Mouse (Mus musculus) CD4-positive, CD25-positive, alpha-beta regulatory T cell, adult 4 months (primary cell): ENCODE results near the gene Slc17a2. TPM values are rescaled to one million over a fixed set of nuclear protein-coding genes. Genes with fewer than 3 reads are reported as not detected.

Source experiments
- ATAC-seq: one replicate; pipeline ENCODE4 v1.8.0; 2017
- polyA plus RNA-seq, 2 experiments: library from polyadenylated mRNA; unstranded; fragments of 100-300 nt; shearing (Covaris generic); gene quantifications; one replicate each; pipeline ENCODE4 v1.2.1; 2017

Gene Slc17a2
- polyA plus RNA-seq, 2 experiments from 2014 or later: not detected

DNA sequence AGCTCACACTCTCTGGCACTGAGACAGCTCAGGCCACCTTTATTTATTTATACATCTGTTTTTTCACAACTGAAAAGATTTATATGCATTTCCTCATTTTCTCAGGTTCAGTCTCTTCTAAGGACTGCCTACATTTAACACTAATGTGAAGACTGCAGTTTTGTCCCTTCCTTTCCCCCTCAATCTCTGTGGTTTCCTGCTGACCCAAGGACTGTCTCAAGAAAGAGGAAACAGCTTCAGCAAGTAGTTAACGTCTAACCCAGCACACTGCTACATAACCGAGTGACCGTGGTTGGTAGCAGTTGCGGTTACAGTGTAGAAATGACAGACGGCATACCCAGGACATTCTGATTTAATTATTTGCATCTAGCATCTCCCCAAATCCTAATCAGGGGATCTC lies 7.4 kb upstream of the Slc17a2 start:
- no peak for ATAC-seq

DNA sequence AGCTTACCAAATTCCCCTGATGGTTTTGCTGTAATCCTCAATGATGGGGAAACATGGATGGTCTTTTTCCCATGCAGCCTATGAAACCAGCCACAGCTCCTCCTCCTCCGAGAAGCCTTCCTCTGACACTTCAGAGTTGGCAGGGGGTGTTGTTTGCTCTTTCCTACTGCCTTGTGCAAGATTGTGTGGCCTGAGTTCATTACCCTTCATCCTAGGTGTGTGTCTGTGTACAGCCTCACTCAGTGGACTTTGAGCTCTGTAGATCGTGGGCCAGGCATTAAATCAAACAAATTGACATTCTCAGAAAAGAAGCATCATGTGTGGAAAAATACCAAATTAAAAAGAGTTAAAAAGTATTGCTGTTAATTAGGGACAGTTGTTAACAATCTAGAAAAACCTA lies 2.3 kb upstream of the Slc17a2 start:
- ATAC-seq: no peak

DNA sequence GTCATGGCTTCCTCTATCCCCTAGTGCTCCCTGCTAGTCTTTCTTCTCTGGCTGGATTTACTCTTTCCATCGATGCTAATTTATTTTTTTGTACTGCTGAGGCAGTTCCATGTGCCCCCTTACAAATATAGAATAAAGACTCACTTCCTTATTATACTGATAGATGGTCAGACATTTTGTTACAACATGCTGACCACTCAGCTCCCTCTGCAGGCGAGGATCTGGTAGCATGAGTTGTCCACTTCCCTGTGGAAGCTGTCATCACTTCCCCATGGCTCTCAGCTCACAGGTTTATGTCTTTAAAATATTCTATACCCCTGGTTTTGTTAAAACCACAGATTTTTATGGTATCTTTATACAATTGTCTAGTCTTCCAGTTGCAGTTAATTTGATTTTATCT lies 9.4 kb downstream of the Slc17a2 start:
- no peak for ATAC-seq

DNA sequence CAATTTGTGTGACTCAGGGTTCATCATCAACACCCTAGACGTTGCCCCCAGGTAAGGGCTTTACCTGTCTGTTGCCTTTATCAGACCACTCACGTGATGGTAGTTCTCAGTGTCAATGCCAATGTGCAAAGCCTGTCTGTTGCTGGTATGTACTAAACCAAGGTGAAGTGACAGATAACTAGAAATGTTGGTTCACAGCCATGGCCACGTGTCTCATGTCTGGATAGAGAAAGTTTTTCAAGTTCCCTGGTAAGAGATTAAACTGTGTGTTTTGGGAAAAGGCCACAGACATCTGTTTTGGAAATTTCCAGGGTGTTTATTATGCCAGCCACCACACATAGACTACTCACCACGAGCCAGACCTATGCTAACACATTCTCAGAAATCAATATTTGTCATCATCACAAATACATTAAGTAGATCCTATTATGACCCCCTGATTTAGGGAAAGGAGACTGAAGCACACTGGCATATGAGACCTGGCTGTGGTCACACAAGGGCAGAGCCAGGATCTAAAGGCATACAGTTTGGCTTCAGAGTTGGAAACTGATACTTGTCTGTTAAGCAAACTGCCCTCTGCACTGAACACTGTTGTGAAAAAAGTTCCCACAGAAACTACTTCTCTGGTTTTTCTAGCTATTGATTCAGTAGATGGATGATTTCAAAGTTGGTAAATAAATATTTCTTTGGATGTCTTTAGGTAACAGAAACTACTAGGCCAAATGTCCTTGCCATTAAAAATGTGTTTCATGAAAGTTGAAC lies 13.6 kb downstream of the Slc17a2 start:
- no peak for ATAC-seq

DNA sequence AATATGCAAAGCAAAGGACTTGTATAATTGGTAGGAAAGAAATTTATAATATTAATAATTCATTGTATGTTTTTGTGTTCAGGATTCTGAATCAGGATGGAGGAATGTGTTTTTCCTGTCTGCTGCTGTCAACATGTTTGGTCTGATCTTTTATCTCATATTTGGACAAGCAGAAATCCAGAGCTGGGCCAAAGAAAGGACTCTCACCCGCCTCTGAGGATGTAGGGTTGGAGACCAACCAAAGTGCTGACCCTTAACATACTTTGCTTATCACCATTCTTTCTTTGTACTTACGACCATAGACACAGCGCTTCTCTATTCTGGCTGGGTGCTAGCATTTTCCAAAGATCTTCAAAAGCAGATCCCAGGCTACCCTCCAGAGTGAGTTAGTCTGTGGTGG lies 15.4 kb downstream of the Slc17a2 start:
- no peak for ATAC-seq

DNA sequence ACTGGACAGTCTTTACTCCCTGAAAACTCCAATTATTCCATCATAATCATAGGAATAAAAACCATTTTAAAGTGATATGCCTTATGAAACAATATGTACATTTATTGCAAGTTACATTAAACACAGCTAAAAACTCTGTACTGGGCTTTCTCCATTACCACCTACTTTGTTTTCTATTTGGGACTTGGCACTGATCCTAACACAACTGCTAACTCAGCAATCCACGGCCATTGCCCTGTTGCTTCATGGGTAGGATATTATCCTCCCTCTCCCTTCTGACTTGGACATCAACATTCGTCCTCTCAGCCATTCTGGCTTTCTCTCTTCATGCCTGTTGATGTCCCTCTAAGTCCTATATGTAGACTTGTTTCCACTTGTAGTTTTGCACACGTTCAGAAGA lies 19.8 kb downstream of the Slc17a2 start:
- ATAC-seq: no peak

DNA sequence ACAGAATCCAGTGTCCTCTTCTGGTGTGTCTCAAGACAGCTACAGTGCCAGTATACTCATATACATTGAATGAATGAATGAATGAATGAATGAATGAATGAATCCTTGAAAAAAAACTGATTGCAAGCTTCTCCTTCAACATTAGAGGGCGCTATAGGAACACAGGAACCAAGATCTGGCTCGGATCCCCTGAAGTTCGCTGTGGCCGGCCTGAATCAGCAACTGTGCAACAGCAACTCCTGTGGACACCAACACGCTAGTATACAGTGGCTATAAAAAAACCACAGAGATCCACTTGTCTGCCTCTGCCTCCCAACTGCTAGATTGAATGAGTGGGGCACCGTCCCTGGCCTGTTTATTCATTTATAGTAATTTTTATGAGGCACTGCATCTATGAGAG lies 26.3 kb downstream of the Slc17a2 start:
- no peak for ATAC-seq

GRCm38 (mm10) chr13:23834836-23835235 lies 28.0 kb downstream of the Slc17a2 start:
- ATAC-seq: no peak

- no peak for ATAC-seq
These were observed 29.8 kb downstream of the Slc17a2 start for GRCm38 (mm10) chr13:23836630-23837029.

GRCm38 (mm10) chr13:23839308-23839707 lies 32.5 kb downstream of the Slc17a2 start, which contains the start of gene Slc17a3:
Slc17a3 (plus strand) TSS chr13:23839434.
- ATAC-seq: no peak

DNA sequence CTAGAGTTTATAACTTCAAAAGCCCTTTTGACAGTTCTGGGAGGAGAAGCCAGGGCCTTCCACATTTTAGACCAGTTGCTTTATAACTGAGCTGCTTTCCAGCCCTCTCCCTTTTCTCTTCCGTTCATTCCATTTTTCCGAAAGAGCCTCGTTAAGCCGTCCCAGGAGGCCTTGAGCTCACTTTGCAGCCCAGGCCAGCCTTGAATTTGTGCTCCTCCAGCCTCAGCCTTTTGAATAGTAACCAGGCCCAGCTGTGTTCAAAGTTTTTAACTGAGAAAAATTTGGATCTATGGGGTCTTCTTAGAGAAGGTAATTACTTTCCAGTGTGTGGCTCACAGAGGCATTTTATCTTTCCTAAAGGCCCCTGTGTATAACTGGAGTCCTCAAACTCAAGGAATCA lies 39.1 kb downstream of the Slc17a2 start:
- no peak for ATAC-seq

- ATAC-seq: no peak
These were observed 42.5 kb downstream of the Slc17a2 start for GRCm38 (mm10) chr13:23849299-23849698.

- no peak for ATAC-seq
These were observed 49.6 kb downstream of the Slc17a2 start for GRCm38 (mm10) chr13:23856401-23856800.

DNA sequence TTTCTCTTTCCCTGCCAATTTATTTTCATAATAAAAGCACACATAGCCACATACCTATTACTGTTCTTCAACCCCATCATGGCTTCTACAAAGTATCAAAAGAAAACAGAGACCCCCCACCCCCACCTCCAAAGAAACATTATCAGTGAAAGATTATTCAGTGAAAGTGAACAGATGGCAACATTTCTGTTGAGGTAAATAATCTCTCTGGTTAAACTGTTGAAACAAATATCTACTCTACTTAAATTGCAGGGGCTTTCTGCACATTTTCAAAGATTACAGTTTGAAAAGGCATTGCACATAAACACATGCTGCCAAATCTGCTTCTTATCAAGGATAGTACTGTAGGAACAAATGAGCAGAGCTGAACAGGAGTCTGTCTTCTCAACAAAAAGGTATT lies 55.0 kb downstream of the Slc17a2 start:
- ATAC-seq: no peak

GRCm38 (mm10) chr13:23864711-23865110 lies 57.9 kb downstream of the Slc17a2 start:
- ATAC-seq: no peak

- ATAC-seq: no peak
These were observed 59.4 kb downstream of the Slc17a2 start for GRCm38 (mm10) chr13:23866086-23866710.

- ATAC-seq: no peak
These were observed 60.2 kb downstream of the Slc17a2 start for GRCm38 (mm10) chr13:23867000-23867399.

- no peak for ATAC-seq
These were observed 60.6 kb downstream of the Slc17a2 start, which contains the start of gene Slc17a1 for GRCm38 (mm10) chr13:23867405-23867804. Slc17a1 (plus strand) TSS chr13:23867750.

- no peak for ATAC-seq
These were observed 62.2 kb downstream of the Slc17a2 start for GRCm38 (mm10) chr13:23868790-23869533.

DNA sequence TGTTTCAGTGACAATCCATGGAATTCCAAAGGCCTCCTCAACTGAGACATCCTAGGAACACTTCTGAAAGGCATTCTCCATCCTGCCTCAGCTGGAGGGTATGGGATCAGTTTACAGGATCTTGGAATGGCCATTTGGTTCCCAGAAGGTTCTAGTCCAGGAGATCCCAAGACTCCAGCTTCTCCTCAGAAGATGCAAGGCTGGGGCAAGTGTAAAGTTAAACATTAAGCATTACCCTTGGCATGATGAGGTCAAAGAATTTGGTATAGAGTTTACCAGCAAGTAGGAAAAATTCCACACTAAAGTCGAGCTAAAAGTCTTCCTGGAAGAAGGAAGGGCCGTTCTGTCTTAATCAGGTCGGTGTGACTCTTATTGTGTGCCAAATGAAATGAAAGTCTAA lies 63.2 kb downstream of the Slc17a2 start:
- ATAC-seq: no peak

DNA sequence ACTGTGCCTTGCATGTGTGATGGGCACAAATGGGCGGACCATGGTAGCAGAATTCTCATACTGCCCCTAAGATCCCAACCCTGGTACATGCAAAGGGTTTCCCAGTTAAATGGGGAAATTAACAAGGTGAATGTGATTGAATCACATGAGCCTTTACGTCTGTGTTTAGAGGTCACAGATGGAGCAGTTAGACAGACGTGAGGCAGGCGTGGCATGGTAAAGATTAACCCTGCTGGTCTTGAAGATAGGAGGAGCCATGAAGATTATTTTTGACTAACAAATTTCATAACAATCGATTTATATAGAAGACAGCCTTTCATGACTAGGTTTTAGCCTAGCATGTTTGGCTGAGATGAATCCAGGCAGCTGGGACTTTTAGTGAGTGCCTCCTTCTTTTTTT lies 66.3 kb downstream of the Slc17a2 start:
- ATAC-seq: no peak
